Mouse (Mus musculus): ENCODE results near the gene Gm17660. TPM values are rescaled to one million over a fixed set of nuclear protein-coding genes. Genes with fewer than 3 reads are reported as not detected.

Gm17660 gene
- total RNA-seq (2014; fragmentation: Nextera tagmentation) (not detected in 2 replicates), total RNA-seq (2017) (not detected in 2 replicates)

GRCm38 (mm10) chr5:104077508-104077907, at the start of gene Gm17660:
TSS of gene Gm17660 (minus strand) at chr5:104077608.
- no peak for ATAC-seq (replicated peaks; ENCODE audit: low FRiP score, low TSS enrichment, poor library complexity, severe bottlenecking)

- no peak for ATAC-seq (replicated peaks; ENCODE audit: low FRiP score, low TSS enrichment, poor library complexity, severe bottlenecking)
Observed at GRCm38 (mm10) chr5:104126561-104127320, 49.3 kb upstream of the Gm17660 start.

GRCm38 (mm10) chr5:104124016-104124658, 46.7 kb upstream of the Gm17660 start:
- no peak for ATAC-seq (replicated peaks; ENCODE audit: low FRiP score, low TSS enrichment, poor library complexity, severe bottlenecking)

- ATAC-seq (replicated peaks; ENCODE audit: low FRiP score, low TSS enrichment, poor library complexity, severe bottlenecking): no peak
Observed at GRCm38 (mm10) chr5:104115890-104116289, 38.5 kb upstream of the Gm17660 start.

GRCm38 (mm10) chr5:104115118-104115517, 37.7 kb upstream of the Gm17660 start:
- ATAC-seq (replicated peaks; ENCODE audit: low FRiP score, low TSS enrichment, poor library complexity, severe bottlenecking): no peak

GRCm38 (mm10) chr5:104113491-104114172, 36.2 kb upstream of the Gm17660 start, which contains the start of gene Sparcl1:
TSS of gene Sparcl1 (minus strand) at chr5:104113733.
- no peak for ATAC-seq (replicated peaks; ENCODE audit: low FRiP score, low TSS enrichment, poor library complexity, severe bottlenecking)

GRCm38 (mm10) chr5:104112511-104112910, 35.1 kb upstream of the Gm17660 start:
- no peak for ATAC-seq (replicated peaks; ENCODE audit: low FRiP score, low TSS enrichment, poor library complexity, severe bottlenecking)

- ATAC-seq (replicated peaks; ENCODE audit: low FRiP score, low TSS enrichment, poor library complexity, severe bottlenecking): no peak
Observed at GRCm38 (mm10) chr5:104112016-104112415, 34.6 kb upstream of the Gm17660 start.

- ATAC-seq (replicated peaks; ENCODE audit: low FRiP score, low TSS enrichment, poor library complexity, severe bottlenecking): no peak
Observed at GRCm38 (mm10) chr5:104110171-104110920, 32.9 kb upstream of the Gm17660 start.

- no peak for ATAC-seq (replicated peaks; ENCODE audit: low FRiP score, low TSS enrichment, poor library complexity, severe bottlenecking)
Observed at GRCm38 (mm10) chr5:104109516-104109915, 32.1 kb upstream of the Gm17660 start.

- ATAC-seq (replicated peaks; ENCODE audit: low FRiP score, low TSS enrichment, poor library complexity, severe bottlenecking): 0 out of 2 replicates have a peak, but pooled peaks have one; percentile 35
Observed at GRCm38 (mm10) chr5:104108879-104109369, 31.5 kb upstream of the Gm17660 start.

GRCm38 (mm10) chr5:104108127-104108875, 30.9 kb upstream of the Gm17660 start:
- no peak for ATAC-seq (replicated peaks; ENCODE audit: low FRiP score, low TSS enrichment, poor library complexity, severe bottlenecking)

- ATAC-seq (replicated peaks; ENCODE audit: low FRiP score, low TSS enrichment, poor library complexity, severe bottlenecking): no peak
Observed at GRCm38 (mm10) chr5:104104111-104104510, 26.7 kb upstream of the Gm17660 start.

- no peak for ATAC-seq (replicated peaks; ENCODE audit: low FRiP score, low TSS enrichment, poor library complexity, severe bottlenecking)
Observed at GRCm38 (mm10) chr5:104103171-104103570, 25.8 kb upstream of the Gm17660 start.

- no peak for ATAC-seq (replicated peaks; ENCODE audit: low FRiP score, low TSS enrichment, poor library complexity, severe bottlenecking)
Observed at GRCm38 (mm10) chr5:104101678-104102531, 24.5 kb upstream of the Gm17660 start.

- ATAC-seq (replicated peaks; ENCODE audit: low FRiP score, low TSS enrichment, poor library complexity, severe bottlenecking): no peak
Observed at GRCm38 (mm10) chr5:104096078-104096938, 18.9 kb upstream of the Gm17660 start.
